Mouse (Mus musculus) bone marrow, adult 2 months (tissue): Measurements from ENCODE around the gene Gm21304. TPM values are rescaled to one million over a fixed set of nuclear protein-coding genes. Genes with fewer than 3 reads are reported as not detected.
"Not testable (repeated sequence)": the region's sequence is repeated elsewhere in the genome, so short reads cannot be mapped to it uniquely, and the experiment has no call there.

ENCODE experiments used
- H3K27ac ChIP-seq: fragments of 200-500 bp; 2 replicates; pipeline ENCODE4 v1.5.1; 2012; ENCODE audit warnings: low read depth, mild to moderate bottlenecking, control low read depth, inconsistent platforms, low read length; ENCODE audit not compliant: control insufficient read depth, poor library complexity, insufficient read depth
- H3K4me1 ChIP-seq: fragments of 200-500 bp; 2 replicates; pipeline ENCODE4 v1.6.1; 2011; ENCODE audit warnings: low read length; ENCODE audit not compliant: control insufficient read depth, insufficient read depth
- H3K4me3 ChIP-seq: fragments of 200-500 bp; replicated peaks from 2 replicates; pipeline ENCODE3; 2011; ENCODE audit warnings: mild to moderate bottlenecking, low read depth, low read length, control low read depth; ENCODE audit not compliant: control insufficient read depth
- CTCF ChIP-seq: fragments of 200-500 bp; IDR thresholded peaks from 2 replicates; pipeline ENCODE4 v1.5.1; 2011; ENCODE audit warnings: low read length, control low read depth; ENCODE audit not compliant: control insufficient read depth, insufficient read depth
- POLR2A ChIP-seq: fragments of 200-500 bp; IDR thresholded peaks from 2 replicates; pipeline ENCODE4 v1.6.1; 2011; ENCODE audit warnings: low read depth, mild to moderate bottlenecking, control low read depth, low read length, borderline replicate concordance; ENCODE audit not compliant: control insufficient read depth
- WGBS: fragments of 180-500 bp; shearing (Covaris S2); methylation state at CpG from one replicate; pipeline ENCODE4 v1.1.7; 2018; 5-methylcytosine and 5-hydroxymethylcytosine counted together
- polyA plus RNA-seq: library from polyadenylated mRNA; stranded (reverse); fragments of >200 nt; gene quantifications from 2 replicates; pipeline ENCODE4 v1.2.4, GENCODE M21; 2011; ENCODE audit warnings: low replicate concordance; ENCODE audit not compliant: missing spikeins, insufficient read depth, insufficient read length

Gm21304 gene
- not detected in 2 replicates for polyA plus RNA-seq

GRCm38 (mm10) chr10:104168215-104168614, at the start of gene Gm21304:
Gm21304 (plus strand) TSS chr10:104168515.
- H3K27ac ChIP-seq, H3K4me1 ChIP-seq, H3K4me3 ChIP-seq: not testable (repeated sequence)
- no CpG with 5 or more reads among the region's 3 CpGs for WGBS

- WGBS = no CpG with 5 or more reads among the region's 3 CpGs
- not testable (repeated sequence) for H3K4me3 ChIP-seq, H3K4me1 ChIP-seq, H3K27ac ChIP-seq
Measured at GRCm38 (mm10) chr10:104142687-104143086, 25.6 kb upstream of the Gm21304 start, which contains the start of gene Gm21293. Gm21293 (plus strand) TSS chr10:104142987.

GRCm38 (mm10) chr10:104151197-104151596, 17.1 kb upstream of the Gm21304 start, which contains the start of gene Gm6763:
Gm6763 (plus strand) TSS chr10:104151497.
- H3K4me3 ChIP-seq, H3K4me1 ChIP-seq, H3K27ac ChIP-seq: not testable (repeated sequence)
- WGBS = no CpG with 5 or more reads among the region's 3 CpGs

GRCm38 (mm10) chr10:104159706-104160105, 8.6 kb upstream of the Gm21304 start, which contains the start of gene Gm8764:
Gm8764 (plus strand) TSS chr10:104160006.
- H3K4me3 ChIP-seq, H3K4me1 ChIP-seq, H3K27ac ChIP-seq: not testable (repeated sequence)
- WGBS = no CpG with 5 or more reads among the region's 3 CpGs

DNA sequence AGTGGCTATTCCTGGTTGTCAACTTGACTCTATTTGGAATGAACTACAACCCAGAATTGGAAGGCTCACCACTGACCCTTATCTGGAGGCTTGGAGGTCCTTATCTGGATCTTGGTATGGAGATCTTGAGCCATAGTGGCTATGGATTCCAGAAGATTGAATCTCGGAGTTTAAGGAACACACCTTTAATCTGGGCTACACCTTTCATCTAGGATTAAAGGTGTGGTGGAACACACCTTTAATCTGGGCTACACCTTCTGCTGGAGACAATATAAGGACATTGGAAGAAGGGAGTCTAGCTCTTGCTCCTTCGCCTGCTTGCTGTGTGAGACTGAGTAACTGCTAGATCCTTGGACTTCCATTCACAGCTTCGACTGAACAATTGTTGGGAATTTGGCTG, 8.4 kb downstream of the Gm21304 start, which contains the start of gene Gm21312:
Gene Gm21312, plus strand, starts transcription at position 301 of the 400 bp plus-strand sequence.
- H3K27ac ChIP-seq, H3K4me3 ChIP-seq: not testable (repeated sequence)
- WGBS = no CpG with 5 or more reads among the region's 3 CpGs

GRCm38 (mm10) chr10:104185233-104185632, 16.9 kb downstream of the Gm21304 start, which contains the start of gene Gm20765:
Gm20765 (plus strand) TSS chr10:104185533.
- not testable (repeated sequence) for H3K27ac ChIP-seq, H3K4me3 ChIP-seq, H3K4me1 ChIP-seq
- no CpG with 5 or more reads among the region's 3 CpGs for WGBS

More for the DNA sequence above, 8.4 kb downstream of the Gm21304 start, which contains the start of gene Gm21312:
- not testable (repeated sequence) for H3K4me1 ChIP-seq

DNA sequence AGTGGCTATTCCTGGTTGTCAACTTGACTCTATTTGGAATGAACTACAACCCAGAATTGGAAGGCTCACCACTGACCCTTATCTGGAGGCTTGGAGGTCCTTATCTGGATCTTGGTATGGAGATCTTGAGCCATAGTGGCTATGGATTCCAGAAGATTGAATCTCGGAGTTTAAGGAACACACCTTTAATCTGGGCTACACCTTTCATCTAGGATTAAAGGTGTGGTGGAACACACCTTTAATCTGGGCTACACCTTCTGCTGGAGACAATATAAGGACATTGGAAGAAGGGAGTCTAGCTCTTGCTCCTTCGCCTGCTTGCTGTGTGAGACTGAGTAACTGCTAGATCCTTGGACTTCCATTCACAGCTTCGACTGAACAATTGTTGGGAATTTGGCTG, 25.4 kb downstream of the Gm21304 start, which contains the start of gene Gm4340:
Gene Gm4340, plus strand, starts transcription at position 301 of the 400 bp plus-strand sequence.
- not testable (repeated sequence) for H3K4me1 ChIP-seq, H3K4me3 ChIP-seq, H3K27ac ChIP-seq
- no CpG with 5 or more reads among the region's 3 CpGs for WGBS

- Histone ChIP-seq H3K4me1 (no peaks in the 10 kb centered on the region), H3K4me3 (no peak overlapping the region), H3K27ac (no peak overlapping the region)
- 58% methylated on average over 1 of the region's 1 CpGs for WGBS
- no peak for TF ChIP-seq POLR2A
- TF ChIP-seq CTCF = no peak
Measured at GRCm38 (mm10) chr10:104209655-104210054, 41.3 kb downstream of the Gm21304 start.

- H3K27ac ChIP-seq = no peak overlapping the region
- TF ChIP-seq POLR2A (no peak), CTCF (no peak)
- 78% methylated on average over 3 of the region's 3 CpGs for WGBS
Measured at GRCm38 (mm10) chr10:104210268-104210990, 42.1 kb downstream of the Gm21304 start.

More at GRCm38 (mm10) chr10:104210268-104210990, 42.1 kb downstream of the Gm21304 start:
- Histone ChIP-seq H3K4me1 (no peaks in the 10 kb centered on the region), H3K4me3 (no peak overlapping the region)
